Mouse (Mus musculus): ENCODE measurements around the gene Syt1.

The Syt1 gene

DNA sequence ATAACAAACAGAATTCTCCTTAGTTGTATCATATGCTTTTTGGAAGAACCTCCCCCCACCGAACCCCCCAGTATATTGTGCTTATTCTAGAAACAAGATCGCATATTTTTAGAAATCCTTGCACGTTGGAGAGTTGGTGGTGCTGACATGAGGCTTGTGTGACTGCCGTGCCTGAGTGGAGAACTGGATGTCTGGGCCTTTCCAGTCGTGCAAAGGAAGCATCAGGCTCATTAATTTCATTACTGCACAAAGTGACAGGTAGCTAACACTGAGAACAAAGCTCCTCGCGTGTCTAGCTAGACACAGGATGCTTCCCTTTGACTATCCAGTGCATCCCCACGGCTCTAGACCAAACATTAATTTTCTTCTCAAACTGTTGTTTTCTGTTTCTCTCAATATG, 358.0 kb downstream of the Syt1 start:
- DNase-seq (ENCODE audit: extremely low spot score, low spot score): no peak

DNA sequence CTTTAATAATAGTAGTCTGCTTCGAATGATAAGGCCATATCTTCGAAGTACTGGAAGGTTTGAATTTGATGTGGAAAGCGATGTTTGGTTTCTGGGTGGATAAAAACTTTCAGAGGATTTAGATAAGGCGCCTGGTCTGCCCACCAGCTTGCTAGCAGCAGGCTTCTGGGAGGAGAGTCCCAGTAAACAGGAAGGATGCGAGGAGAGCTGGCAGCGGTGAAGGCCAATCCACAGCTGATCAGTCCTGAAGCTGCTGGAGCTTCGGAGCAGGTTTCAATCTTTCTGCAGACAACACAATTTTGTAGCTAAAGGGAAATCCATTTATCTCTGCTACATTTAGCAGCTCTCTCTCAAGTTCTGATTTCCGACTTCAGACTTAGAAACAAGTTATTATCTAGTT, 358.7 kb downstream of the Syt1 start:
- no peak for DNase-seq (ENCODE audit: extremely low spot score, low spot score)

DNA sequence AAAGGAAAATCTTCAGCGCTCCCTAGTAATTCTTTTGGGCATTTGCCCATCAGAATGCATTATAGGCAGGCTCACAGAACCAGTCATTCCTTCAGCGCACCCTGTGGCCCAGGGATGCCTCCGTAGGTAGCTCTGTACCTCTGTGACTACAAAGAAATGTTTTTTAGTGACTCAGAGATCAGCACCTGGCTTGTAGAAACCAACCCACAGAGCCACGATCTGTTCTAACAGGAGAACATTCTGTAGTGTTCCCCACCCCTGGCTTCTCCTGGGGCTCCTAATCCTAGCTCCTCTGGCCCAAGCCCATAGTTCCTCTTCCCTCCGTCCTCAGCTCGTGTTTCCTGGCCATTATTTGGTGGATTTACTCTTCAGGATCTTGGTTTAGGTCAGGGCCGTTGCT, 361.6 kb downstream of the Syt1 start:
- no peak for DNase-seq (ENCODE audit: extremely low spot score, low spot score)

DNA sequence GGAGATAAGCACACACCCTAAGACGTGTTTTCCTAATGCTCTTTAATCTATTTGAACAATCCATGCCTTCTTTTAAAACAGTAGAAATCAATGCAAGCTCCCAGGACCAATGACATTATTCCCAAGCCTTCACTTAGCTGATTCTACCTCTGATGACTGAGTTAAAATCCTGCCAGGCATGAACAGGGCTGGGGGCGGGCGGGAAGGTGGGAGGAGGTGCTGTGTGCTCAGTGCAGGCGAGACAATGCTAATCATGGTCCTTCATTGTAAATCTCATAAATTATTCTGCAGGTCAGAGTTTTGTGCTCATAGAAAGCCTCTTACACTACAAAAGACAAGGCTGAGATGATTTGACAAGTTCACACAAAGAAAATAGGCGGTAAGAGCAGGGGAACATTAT, 366.9 kb downstream of the Syt1 start:
- DNase-seq (ENCODE audit: extremely low spot score, low spot score): no peak

DNA sequence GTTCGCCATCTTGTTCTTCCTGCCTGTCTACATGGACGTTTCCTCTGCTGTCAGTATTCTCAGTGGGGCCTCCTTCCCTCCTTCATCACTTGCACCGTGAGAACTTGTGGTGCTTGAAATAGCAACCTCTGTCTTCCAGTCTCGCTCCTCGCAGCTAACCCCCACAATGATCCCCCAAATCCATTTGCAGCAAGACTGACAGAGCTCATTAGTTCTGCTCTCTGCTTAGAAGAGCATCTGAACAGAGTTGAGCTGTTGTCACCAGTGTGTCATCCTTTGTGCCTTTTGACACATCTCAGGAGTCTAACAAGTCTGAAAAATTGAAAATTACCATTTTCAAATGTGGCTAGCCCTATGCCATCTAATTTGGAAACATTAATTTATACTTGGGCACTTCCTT, 372.7 kb downstream of the Syt1 start:
- DNase-seq (ENCODE audit: extremely low spot score, low spot score): no peak

DNA sequence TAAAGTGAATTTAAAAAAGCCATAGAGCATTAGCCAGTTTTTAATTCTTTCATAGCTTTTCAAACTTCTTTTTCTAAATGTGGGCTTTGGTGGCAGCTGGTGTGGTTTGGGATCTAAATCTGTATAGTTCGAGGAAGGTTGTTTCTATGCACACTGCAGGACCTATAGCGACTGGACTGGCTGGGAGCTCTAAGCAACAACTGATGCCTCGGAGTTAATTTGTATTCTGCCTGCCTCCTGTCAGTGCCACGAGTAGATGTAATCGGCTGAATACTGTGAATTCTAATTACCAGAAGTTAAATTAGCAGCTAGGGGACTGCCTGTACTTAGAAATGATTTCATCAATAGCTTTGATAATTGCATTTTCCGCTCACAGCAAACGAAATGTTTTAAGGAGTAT, 374.7 kb downstream of the Syt1 start:
- no peak for DNase-seq (ENCODE audit: extremely low spot score, low spot score)

DNA sequence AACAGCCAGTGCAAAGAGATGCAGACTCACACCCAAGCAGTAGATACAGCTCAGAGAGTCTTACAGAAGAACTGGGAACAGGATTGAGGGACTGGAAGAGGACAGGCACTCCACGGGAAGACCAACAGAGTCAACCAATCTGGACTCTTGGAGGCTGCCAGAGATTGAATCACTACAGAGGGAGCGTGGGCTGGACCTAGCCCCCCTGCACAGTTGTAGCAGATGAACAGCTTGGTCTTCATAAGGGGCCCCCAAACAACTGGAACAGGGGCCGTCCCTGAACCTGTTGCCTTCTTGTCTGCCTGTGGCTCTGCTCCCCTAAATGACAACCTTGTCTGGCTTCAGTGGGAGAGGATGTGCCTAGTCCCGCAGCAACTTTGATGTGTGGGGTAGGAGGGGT, 375.2 kb downstream of the Syt1 start:
- DNase-seq (ENCODE audit: extremely low spot score, low spot score): no peak

DNA sequence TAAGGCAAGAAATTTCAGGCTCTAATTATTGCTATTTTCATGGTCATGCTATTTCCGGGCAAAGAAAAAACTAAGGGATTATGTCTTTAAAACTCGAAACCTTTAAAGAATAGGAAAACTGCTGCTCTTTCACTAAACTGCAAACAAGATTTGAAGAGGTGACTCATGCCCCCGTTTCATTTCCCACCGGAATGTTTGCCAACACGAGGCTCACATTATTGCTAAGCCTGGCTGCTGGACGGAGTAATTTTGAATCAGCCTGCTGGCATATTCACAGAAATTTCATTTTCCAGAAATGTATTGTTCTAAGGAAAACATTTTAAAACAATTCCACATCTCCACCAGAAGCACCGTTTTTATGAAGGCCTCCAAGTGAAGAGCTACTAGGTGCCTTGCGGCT, 379.9 kb downstream of the Syt1 start:
- DNase-seq (ENCODE audit: extremely low spot score, low spot score): no peak

DNA sequence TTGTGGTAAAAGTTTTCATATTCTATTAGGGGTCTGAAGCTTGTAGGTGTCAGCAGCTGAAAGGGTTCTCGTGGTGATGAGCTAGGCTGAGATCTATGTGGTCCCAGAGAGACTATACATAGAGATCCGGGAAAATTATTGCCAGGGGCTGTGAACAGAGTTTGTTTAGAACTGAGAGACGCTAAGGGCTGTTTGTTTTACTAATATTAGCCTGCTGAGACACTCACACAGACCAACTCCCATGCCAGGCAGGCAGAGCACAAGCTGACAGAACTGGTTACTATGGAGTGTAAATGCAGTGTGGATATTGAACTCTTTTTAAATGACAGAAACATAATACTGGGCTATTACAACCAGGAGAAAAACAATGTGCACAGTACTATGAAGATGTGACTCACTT, 384.4 kb downstream of the Syt1 start:
- DNase-seq (ENCODE audit: extremely low spot score, low spot score): no peak

DNA sequence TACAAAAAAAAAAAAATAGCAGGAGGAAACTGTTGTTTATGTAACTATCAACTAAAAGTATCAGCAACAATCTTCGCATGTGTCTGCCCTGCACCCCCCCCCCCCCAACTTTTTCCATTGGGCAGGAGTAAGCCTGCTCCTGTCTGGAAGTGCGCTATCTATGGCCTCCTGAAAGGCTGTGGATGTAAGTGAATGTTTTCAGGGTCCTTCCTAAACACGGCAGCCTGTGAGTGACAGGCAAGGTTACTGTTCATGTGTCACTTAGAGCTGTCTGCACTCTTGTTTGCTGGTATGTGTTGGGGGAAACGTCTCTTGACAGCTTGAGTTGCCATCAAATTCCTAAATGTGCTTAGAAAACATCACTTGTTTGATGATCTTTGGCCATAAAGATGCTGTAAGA, 387.8 kb downstream of the Syt1 start:
- DNase-seq (ENCODE audit: extremely low spot score, low spot score): no peak

DNA sequence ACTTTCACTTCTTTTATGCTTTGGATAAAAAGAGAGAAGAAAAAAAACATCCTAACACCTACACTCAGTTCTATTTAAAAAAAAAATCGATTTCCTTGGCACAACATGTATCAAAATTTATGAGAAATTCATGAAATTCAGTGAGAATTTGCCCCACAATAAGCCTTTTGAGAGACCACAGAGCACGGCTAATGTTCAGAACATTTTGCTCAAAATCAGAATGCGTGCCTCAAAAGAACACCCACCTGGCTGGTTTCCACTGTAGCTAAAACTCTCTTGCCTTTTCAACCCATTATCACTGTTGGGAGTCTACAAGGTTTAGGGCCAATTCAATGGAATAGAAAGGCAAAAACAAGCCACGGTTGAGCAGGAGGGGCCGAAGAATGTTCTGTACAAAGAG, 390.9 kb downstream of the Syt1 start:
- DNase-seq (ENCODE audit: extremely low spot score, low spot score): no peak

DNA sequence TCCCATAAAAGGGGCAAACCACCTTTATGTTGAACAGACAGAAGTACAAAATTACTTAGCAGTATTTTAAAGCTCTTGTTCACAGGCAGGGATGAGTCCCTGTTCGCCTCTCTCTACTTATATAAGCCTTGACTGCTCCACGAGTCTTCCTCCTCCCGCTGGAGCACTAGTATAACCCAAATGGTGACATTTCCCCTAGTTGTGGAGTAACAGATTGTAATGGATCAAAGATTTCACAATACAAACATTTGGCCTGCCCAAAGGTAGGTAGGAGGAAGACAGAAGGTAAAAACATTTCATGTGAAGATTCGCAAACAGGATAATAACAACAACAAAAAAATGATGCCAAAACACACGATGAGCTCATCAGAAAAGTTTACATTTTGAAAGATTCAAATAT, 391.6 kb downstream of the Syt1 start:
- DNase-seq (ENCODE audit: extremely low spot score, low spot score): no peak

DNA sequence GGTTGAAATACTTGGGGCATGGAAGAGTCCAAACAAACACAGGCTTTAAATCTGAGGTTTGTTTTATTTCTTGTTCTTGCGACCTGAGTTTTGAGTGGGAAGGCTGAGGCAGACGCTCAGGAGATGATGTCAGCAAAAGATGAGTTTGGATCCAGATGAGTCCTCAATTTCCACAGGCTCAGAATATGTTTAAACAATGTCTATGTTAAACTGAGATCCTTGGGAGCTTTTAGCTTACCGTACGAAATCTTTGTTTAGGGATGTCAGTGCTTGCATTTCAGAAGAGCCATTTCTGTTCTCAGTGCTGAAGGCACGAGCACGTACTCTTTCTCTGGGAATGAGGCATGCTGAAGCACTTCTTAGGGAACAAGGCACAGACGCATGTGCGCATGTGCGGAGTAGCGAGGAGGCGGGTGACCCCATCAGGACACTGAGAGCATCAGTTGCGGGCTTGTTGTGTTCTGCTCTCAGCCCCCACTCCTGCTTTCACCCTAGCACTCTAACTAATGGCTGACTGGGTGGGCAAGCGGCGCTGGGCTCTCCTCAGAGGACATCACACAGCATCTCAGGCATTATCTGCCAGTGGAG, 400.6 kb downstream of the Syt1 start:
- no peak for DNase-seq (ENCODE audit: extremely low spot score, low spot score)

DNA sequence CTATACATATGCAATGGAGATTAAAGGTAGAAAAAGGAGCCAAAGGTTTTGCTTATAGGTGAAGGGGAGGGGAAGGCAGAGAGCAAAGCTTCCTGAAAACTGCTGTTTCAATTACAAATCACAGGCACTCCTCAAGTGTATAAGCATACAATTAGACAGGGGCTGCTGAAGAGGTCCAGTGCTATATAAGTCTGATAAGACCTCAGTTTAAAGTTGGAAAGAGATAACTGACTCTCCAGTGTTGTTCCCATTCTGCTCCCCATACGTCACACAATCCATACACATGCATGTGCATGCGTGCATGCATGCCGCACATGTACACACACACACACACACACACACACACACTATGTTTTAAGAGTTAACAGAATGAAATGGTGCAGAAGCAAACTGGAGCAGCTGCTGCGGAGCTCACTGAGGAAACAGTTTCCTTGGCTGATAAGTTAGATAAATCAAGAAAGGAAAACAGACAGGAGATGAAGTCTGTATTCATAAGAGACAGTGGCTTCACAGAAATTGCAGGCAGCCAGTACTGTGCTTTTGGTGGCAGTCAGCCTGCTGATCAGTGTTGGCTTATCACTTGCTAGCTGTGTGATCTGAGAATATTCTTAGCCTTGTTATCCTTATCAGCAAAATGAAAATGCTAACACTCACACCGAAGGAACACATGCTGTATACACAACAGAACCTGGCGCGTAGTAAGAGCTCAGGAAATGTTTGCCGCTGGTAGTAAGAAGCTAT, 408.9 kb downstream of the Syt1 start:
- no peak for DNase-seq (ENCODE audit: extremely low spot score, low spot score)

DNA sequence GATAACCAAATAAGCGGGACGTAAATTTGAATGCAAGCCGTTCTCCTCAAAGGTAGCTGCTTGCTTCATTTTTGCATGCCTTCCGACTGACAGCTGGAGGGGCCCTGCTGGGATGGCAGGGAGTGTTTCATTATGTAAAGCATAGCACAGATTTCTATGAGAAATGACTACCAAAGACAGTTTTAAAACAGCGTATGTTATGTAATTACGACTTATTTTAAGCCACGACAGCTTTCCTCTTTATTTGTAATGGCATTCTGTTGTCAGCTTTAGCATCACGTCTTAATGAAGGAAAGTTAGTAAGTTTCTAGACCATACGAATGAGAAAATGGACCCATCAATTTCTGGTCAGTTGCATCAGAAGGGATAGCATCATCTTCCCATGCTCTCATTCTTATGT, 410.1 kb downstream of the Syt1 start:
- no peak for DNase-seq (ENCODE audit: extremely low spot score, low spot score)

DNA sequence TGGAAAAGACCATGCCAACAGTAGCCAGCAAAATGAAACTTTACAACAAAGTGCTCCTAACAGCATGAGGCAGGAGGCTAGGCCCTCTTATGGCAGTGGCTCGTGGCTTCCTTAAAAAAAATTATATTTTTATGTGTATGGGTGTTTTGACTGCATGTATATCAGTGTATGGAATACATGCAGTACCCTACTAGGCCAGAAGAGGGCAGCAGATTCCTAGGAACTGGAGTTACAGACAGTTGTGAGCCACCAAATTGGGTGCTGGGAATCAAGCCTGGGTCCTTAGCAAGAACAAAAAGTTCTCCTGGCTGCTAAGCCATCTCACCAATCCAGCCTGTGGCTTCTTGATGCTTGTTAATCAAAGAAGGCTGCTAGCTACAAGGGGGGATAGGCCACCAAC, 413.4 kb downstream of the Syt1 start:
- DNase-seq (ENCODE audit: extremely low spot score, low spot score): no peak

DNA sequence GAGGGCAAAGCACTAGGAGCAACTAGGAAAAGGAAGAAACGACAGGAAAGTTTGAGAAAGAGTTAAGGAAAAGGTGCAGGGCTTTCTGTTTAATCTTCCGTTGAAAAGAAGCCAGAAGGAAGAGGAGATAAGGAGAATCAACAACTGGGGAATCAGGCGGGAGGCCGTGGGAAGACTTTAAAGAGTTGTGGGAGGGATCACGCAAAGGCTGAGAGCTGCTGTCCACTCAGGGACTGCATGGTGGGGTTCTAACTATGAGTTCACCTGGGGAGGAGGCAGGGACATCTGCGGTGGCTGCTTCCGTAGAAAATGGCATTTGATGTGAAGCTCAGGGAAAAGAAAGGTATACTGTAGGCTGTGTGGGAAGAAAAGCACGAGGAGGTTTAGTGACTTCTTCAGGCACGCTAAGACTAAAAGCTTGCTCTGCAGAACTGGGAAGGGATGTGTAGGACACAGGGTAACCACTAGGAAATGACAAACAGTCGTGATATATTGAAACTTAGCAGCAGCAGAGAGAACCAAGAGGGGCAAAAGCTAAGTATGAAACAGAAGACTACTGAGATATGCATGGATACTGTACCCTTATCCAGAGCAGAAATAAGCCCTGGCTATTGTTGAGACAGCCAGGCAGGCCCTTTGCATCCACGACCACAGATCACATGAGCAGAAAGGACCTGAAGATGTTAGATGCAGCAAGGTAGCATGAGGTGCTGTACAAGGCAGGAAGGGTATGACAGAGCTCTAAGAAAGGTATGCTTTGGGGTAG, 414.4 kb downstream of the Syt1 start:
- no peak for DNase-seq (ENCODE audit: extremely low spot score, low spot score)

DNA sequence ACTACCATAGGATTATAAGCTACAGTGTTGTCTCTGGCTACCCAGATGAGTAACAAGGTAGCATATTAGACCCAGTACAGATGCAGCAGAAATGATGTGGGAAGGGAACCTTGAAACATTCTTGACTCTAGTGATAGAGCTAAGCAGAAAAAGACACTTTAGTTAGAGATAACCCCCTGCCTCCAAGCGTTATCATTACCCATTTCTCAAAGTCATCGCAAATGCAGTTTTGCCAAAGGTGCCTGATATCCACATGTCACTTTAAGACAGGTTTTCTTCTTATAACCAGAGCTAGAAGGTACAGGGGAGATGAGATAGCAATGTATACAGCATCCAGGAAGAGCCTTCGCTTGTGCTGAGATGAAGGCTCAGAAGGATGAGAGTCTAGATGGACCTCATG, 421.4 kb downstream of the Syt1 start:
- DNase-seq (ENCODE audit: extremely low spot score, low spot score): no peak

DNA sequence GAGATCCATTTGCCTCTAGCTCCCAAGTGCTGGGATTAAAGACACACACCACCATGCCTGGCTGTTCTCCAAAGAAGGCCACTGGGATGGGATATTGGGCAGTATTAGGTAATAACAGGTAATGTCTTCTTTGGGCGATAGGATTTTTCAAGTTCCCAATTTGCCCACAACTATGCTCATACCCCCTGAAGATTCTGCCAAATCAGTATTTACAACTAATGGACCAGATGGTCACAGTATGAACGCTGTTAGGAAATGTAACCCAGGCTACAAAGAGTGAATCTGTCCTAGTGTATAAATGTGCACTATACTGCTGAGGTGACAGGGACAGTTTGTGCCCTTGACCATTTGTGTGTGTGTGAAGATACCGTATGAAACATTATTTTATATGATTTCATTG, 421.9 kb downstream of the Syt1 start:
- DNase-seq (ENCODE audit: extremely low spot score, low spot score): no peak

DNA sequence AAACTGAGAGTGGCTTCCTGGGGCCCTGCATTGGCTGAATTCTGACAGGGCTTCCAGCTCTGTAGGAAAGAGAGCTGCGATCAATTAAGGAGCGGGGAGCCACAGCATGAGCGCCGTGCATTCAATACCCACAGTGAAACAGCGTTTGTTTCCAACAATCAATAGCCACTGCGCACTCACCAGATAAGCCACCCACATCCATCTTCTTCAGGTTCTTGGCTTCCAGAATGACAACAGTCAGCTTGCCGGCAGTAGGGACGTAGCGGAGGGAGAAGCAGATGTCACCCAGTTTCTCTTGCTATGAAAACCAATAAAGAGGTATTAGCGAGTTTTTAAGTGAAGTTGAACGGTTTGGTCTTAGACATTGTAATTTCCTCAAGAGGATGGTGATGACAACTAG, 427.1 kb downstream of the Syt1 start:
- DNase-seq (ENCODE audit: extremely low spot score, low spot score): no peak

DNA sequence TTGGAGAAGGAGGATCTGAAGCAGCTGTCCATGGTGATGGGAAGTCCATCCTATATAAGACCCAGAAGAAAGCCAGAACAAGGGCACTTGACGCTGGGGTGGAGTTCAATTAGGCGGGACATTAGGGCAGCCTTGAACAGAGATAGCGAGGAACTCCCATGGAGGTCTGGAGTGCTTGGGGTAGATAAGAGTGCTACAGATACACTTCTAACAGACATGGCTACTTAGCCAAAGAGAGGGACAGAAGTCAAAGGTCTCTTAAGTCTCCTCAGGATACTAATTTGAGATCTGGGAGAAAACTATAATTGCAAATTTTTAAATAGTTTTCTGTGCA, 428.4 kb downstream of the Syt1 start:
- no peak for DNase-seq (ENCODE audit: extremely low spot score, low spot score)

DNA sequence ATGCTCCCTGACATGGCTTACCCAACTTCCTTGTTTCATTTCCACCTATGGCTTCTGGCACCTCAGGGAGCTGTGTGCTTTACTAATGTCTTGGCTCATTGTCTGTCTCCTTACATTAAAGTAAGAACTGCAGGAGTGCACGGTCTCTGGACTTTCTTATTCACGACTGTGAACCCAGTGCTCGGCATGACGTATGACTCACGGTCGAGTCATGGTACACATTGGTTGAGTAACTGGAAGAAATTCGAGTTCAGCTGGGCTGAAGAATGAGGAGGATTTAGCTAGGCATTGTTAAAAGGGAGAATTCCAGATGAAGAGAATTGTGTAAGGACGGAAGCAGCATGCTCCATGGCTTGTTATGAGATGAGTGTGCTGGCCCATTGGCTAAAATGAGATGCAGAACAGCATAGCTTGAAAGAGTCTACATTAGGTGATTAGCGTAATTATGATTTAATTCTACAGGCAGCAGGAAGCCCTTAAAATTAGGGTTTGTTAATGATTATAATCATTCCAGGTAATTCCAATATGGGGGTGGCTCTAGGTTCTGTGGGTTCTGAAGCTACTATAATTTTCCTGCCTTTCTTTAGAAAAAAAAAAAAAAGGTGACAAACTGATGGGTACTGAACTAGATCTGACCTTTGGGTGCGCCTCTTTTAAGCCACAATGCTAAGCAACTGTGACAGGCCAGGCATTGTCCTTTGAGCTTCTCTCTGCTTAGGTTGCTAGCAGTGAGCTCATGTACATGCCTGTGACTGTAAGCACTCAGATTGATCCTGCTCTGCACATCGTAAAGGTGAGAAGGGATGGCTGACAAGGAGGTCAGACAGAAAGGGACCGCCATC, 429.0 kb downstream of the Syt1 start:
- no peak for DNase-seq (ENCODE audit: extremely low spot score, low spot score)
